Mouse (Mus musculus): ENCODE data around the gene Cacna1c. TPM values are rescaled to one million over a fixed set of nuclear protein-coding genes. Genes with fewer than 3 reads are reported as not detected.

Gene Cacna1c
- polyA plus RNA-seq, 1 experiment from 2014 or later, result 8.7 TPM

DNA sequence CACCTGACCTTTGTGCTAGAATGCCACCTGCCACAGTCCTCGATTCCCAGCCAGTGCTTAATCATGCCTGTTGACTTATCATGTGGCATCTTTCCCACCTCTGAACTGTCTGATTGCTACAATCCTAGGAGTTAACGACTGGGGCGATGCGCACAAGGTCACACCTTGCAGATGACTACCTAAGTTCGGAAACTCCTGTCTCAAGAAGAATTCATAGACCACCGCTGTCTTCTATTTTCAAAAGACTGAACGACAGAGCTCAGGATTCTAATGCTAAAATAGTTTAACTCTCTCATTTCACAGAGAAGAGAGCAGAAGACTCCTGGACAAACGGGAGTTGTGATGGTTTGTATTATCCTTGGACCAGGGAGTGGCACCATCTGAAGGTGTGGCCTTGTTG, 426.4 kb downstream of the Cacna1c start:
- Histone ChIP-seq H3K9me3 (ENCODE audit: control insufficient read depth, low read length) (no peaks in the 10 kb centered on the region), H3K27me3 (ENCODE audit: control insufficient read depth, insufficient read depth, low read length) (no peaks in the 10 kb centered on the region), H3K4me2 (ENCODE audit: low read depth, severe bottlenecking) (no peak overlapping the region), H3K4me1 (ENCODE audit: control insufficient read depth, insufficient read depth, low read length) (no peaks in the 10 kb centered on the region), H3K36me3 (ENCODE audit: control insufficient read depth, insufficient read depth, low read length) (no peaks in the 10 kb centered on the region), H3K27ac (replicated peaks; ENCODE audit: low read depth, low read length) (no peak overlapping the region), H3K4me3 (ENCODE audit: low read depth, low read length) (no peak overlapping the region), H3K9ac (ENCODE audit: low read length) (no peak overlapping the region)
- WGBS, result 91% methylated on average over 8 of the region's 8 CpGs
- ATAC-seq (ENCODE audit: insufficient number of reproducible peaks, low FRiP score, low TSS enrichment, low read depth) (no peak), DNase-seq (ENCODE audit: low spot score) (no peak)

GRCm38 (mm10) chr6:118767698-118768097, 428.5 kb downstream of the Cacna1c start:
- H3K9ac ChIP-seq (ENCODE audit: low read length), result no peak overlapping the region
- DNase-seq (ENCODE audit: low spot score), result no peak
- H3K27ac ChIP-seq (replicated peaks; ENCODE audit: low read depth, low read length), result no peak overlapping the region
- 75% methylated on average over 6 of the region's 6 CpGs for WGBS
- H3K4me3 ChIP-seq (ENCODE audit: low read depth, low read length), result no peak overlapping the region
- no peak overlapping the region for H3K4me2 ChIP-seq (ENCODE audit: low read depth, severe bottlenecking)
- H3K27me3 ChIP-seq (ENCODE audit: control insufficient read depth, insufficient read depth, low read length), result no peaks in the 10 kb centered on the region
- no peaks in the 10 kb centered on the region for H3K4me1 ChIP-seq (ENCODE audit: control insufficient read depth, insufficient read depth, low read length)
- H3K9me3 ChIP-seq (ENCODE audit: control insufficient read depth, low read length), result no peaks in the 10 kb centered on the region
- H3K36me3 ChIP-seq (ENCODE audit: control insufficient read depth, insufficient read depth, low read length), result no peaks in the 10 kb centered on the region
- ATAC-seq (ENCODE audit: insufficient number of reproducible peaks, low FRiP score, low TSS enrichment, low read depth), result no peak

- WGBS, result 85% methylated on average over 1 of the region's 1 CpGs
- DNase-seq (ENCODE audit: low spot score), result no peak
- Histone ChIP-seq H3K27me3 (ENCODE audit: control insufficient read depth, insufficient read depth, low read length) (no peaks in the 10 kb centered on the region), H3K27ac (replicated peaks; ENCODE audit: low read depth, low read length) (no peak overlapping the region), H3K9me3 (ENCODE audit: control insufficient read depth, low read length) (no peaks in the 10 kb centered on the region), H3K4me3 (ENCODE audit: low read depth, low read length) (no peak overlapping the region), H3K9ac (ENCODE audit: low read length) (no peak overlapping the region), H3K4me1 (ENCODE audit: control insufficient read depth, insufficient read depth, low read length) (no peaks in the 10 kb centered on the region), H3K36me3 (ENCODE audit: control insufficient read depth, insufficient read depth, low read length) (no peaks in the 10 kb centered on the region), H3K4me2 (ENCODE audit: low read depth, severe bottlenecking) (no peak overlapping the region)
- ATAC-seq (ENCODE audit: insufficient number of reproducible peaks, low FRiP score, low TSS enrichment, low read depth), result no peak
Measured at GRCm38 (mm10) chr6:118765261-118765660, 431.0 kb downstream of the Cacna1c start.

DNA sequence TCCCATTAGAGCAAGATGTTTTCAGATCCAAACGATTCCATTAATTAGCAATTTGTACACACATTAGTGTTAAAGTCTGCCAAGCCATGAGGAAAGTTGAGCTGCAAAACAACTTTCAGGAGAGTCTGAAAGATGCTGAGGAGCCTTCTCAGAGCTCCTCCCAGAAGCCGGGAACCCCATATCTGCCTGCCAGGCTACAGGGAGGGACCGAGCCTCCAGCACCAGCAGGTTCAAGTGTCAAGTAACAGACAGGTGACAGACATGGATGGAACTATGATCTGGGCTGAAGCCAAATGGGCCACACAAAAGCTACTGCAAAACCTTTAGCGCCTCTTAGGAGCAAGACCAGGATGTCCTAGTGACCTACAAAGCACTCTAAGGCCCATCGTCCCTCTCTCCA, 437.2 kb downstream of the Cacna1c start:
- 71% methylated on average over 5 of the region's 5 CpGs for WGBS
- ATAC-seq (ENCODE audit: insufficient number of reproducible peaks, low FRiP score, low TSS enrichment, low read depth) (no peak), DNase-seq (ENCODE audit: low spot score) (no peak)
- H3K4me1 ChIP-seq (ENCODE audit: control insufficient read depth, insufficient read depth, low read length), result peaks cover 5% of the 10 kb centered on the region
- no peaks in the 10 kb centered on the region for H3K36me3 ChIP-seq (ENCODE audit: control insufficient read depth, insufficient read depth, low read length)
- no peaks in the 10 kb centered on the region for H3K9me3 ChIP-seq (ENCODE audit: control insufficient read depth, low read length)
- H3K27me3 ChIP-seq (ENCODE audit: control insufficient read depth, insufficient read depth, low read length), result no peaks in the 10 kb centered on the region
- no peak overlapping the region for H3K4me2 ChIP-seq (ENCODE audit: low read depth, severe bottlenecking)
- H3K27ac ChIP-seq (replicated peaks; ENCODE audit: low read depth, low read length), result no peak overlapping the region
- no peak overlapping the region for H3K9ac ChIP-seq (ENCODE audit: low read length)
- no peak overlapping the region for H3K4me3 ChIP-seq (ENCODE audit: low read depth, low read length)

DNA sequence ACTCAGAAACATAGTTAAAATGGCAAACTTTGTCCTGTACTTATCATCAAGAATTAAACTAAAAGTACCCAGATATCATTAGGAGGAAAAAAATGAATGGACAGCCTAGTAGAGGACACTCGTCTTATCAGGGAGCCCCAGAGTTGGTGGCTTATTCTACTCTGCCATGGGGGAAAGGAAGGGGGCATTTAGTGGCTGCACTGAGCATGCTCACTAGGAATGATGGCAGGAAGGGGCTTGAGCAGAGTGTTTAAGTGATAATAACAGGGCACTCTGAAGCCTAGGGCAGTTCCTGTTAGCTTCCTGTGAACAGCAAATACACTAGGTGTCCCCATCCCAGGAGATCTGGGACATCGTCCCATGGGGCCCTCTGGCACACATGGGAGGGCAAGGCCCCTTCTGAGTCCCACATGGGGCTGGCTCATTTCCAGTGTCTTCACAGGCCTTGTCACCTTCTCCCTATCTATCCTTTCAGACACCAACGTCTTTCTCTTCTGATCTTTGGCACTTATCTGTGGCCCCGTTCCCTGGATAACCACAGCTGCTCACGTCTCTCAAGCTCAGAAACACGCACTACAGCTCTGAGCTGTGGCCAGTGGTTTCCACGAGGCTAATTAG, 437.8 kb downstream of the Cacna1c start:
- ATAC-seq (ENCODE audit: insufficient number of reproducible peaks, low FRiP score, low TSS enrichment, low read depth) (no peak), DNase-seq (ENCODE audit: low spot score) (no peak)
- Histone ChIP-seq H3K4me2 (ENCODE audit: low read depth, severe bottlenecking) (no peak overlapping the region), H3K4me1 (ENCODE audit: control insufficient read depth, insufficient read depth, low read length) (peaks cover 5% of the 10 kb centered on the region), H3K4me3 (ENCODE audit: low read depth, low read length) (no peak overlapping the region), H3K9me3 (ENCODE audit: control insufficient read depth, low read length) (no peaks in the 10 kb centered on the region), H3K27ac (replicated peaks; ENCODE audit: low read depth, low read length) (no peak overlapping the region), H3K27me3 (ENCODE audit: control insufficient read depth, insufficient read depth, low read length) (no peaks in the 10 kb centered on the region), H3K9ac (ENCODE audit: low read length) (no peak overlapping the region), H3K36me3 (ENCODE audit: control insufficient read depth, insufficient read depth, low read length) (no peaks in the 10 kb centered on the region)
- WGBS, result 59% methylated on average over 7 of the region's 7 CpGs

- ATAC-seq (ENCODE audit: insufficient number of reproducible peaks, low FRiP score, low TSS enrichment, low read depth), result no peak
- H3K36me3 ChIP-seq (ENCODE audit: control insufficient read depth, insufficient read depth, low read length), result no peaks in the 10 kb centered on the region
- 85% methylated on average over 12 of the region's 12 CpGs for WGBS
Measured at GRCm38 (mm10) chr6:118757533-118758289, 438.5 kb downstream of the Cacna1c start.

DNA sequence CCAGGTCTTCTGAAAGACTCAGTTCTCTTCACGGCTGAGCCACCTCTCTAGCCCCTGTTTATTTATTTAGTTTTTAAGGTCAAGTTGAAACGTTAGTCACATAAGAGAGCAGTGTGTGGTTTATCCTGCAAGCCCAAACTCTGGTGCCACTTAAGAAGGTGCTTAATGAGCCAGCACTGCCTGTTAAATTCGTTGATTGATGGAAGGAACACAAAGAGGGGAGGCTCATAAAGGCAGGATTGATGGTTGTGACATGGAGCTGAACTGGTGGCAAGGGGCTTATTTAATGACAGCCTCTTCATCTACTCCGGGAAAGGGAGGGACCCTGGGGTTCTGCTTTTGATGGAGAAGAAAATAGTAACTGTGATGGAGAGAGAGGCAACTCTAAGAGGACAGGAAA, 439.7 kb downstream of the Cacna1c start:
- H3K4me1 ChIP-seq (ENCODE audit: control insufficient read depth, insufficient read depth, low read length), result peaks cover 5% of the 10 kb centered on the region
- peak; percentile 34 for DNase-seq (ENCODE audit: low spot score)
- no peak overlapping the region for H3K9ac ChIP-seq (ENCODE audit: low read length)
- H3K9me3 ChIP-seq (ENCODE audit: control insufficient read depth, low read length), result no peaks in the 10 kb centered on the region
- no peak; the same call in 1 of the 2 replicates for ATAC-seq (ENCODE audit: insufficient number of reproducible peaks, low FRiP score, low TSS enrichment, low read depth)
- no peak overlapping the region for H3K27ac ChIP-seq (replicated peaks; ENCODE audit: low read depth, low read length)
- H3K27me3 ChIP-seq (ENCODE audit: control insufficient read depth, insufficient read depth, low read length), result no peaks in the 10 kb centered on the region
- no peak overlapping the region for H3K4me3 ChIP-seq (ENCODE audit: low read depth, low read length)
- no peaks in the 10 kb centered on the region for H3K36me3 ChIP-seq (ENCODE audit: control insufficient read depth, insufficient read depth, low read length)
- H3K4me2 ChIP-seq (ENCODE audit: low read depth, severe bottlenecking), result no peak overlapping the region
- 11% methylated on average over 4 of the region's 4 CpGs for WGBS

More at GRCm38 (mm10) chr6:118757533-118758289, 438.5 kb downstream of the Cacna1c start:
- Histone ChIP-seq H3K9me3 (ENCODE audit: control insufficient read depth, low read length) (no peaks in the 10 kb centered on the region), H3K27ac (replicated peaks; ENCODE audit: low read depth, low read length) (no peak overlapping the region), H3K4me3 (ENCODE audit: low read depth, low read length) (no peak overlapping the region), H3K4me1 (ENCODE audit: control insufficient read depth, insufficient read depth, low read length) (peaks cover 5% of the 10 kb centered on the region), H3K4me2 (ENCODE audit: low read depth, severe bottlenecking) (no peak overlapping the region), H3K9ac (ENCODE audit: low read length) (no peak overlapping the region), H3K27me3 (ENCODE audit: control insufficient read depth, insufficient read depth, low read length) (no peaks in the 10 kb centered on the region)
- DNase-seq (ENCODE audit: low spot score), result no peak

GRCm38 (mm10) chr6:118755768-118756167, 440.4 kb downstream of the Cacna1c start:
- H3K9me3 ChIP-seq (ENCODE audit: control insufficient read depth, low read length), result no peaks in the 10 kb centered on the region
- no peak overlapping the region for H3K4me3 ChIP-seq (ENCODE audit: low read depth, low read length)
- no peak for DNase-seq (ENCODE audit: low spot score)
- no peak for ATAC-seq (ENCODE audit: insufficient number of reproducible peaks, low FRiP score, low TSS enrichment, low read depth)
- no peak overlapping the region for H3K4me2 ChIP-seq (ENCODE audit: low read depth, severe bottlenecking)
- no peak overlapping the region for H3K9ac ChIP-seq (ENCODE audit: low read length)
- H3K27me3 ChIP-seq (ENCODE audit: control insufficient read depth, insufficient read depth, low read length), result no peaks in the 10 kb centered on the region
- 97% methylated on average over 5 of the region's 5 CpGs for WGBS
- peaks cover 5% of the 10 kb centered on the region for H3K4me1 ChIP-seq (ENCODE audit: control insufficient read depth, insufficient read depth, low read length)
- H3K36me3 ChIP-seq (ENCODE audit: control insufficient read depth, insufficient read depth, low read length), result no peaks in the 10 kb centered on the region
- H3K27ac ChIP-seq (replicated peaks; ENCODE audit: low read depth, low read length), result no peak overlapping the region

All from limb, embryonic 11.5 days (tissue).